Mouse (Mus musculus) thymus, postnatal 36 days (tissue): Measurements from ENCODE around the gene Pnkd.

Experiments used
- DNase-seq, 2 experiments: peaks; one replicate each; pipeline ENCODE4 v3.0.0; 2022; ENCODE audit warnings: mixed read lengths in 2 of 2

The Pnkd gene

DNA sequence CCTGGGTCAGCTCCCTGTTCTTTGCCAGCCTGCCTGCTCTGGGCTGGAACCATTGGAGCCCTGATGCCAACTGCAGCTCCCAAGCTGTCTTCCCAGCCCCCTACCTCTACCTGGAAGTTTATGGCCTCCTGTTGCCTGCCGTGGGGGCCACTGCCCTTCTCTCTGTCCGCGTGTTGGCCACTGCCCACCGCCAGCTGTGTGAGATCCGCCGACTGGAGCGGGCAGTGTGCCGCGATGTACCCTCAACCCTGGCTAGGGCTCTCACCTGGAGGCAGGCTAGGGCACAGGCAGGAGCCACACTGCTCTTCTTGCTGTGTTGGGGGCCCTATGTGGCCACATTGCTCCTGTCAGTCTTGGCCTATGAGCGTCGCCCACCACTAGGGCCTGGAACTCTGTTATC lies 5.7 kb upstream of the Pnkd start:
- no peak for DNase-seq

DNA sequence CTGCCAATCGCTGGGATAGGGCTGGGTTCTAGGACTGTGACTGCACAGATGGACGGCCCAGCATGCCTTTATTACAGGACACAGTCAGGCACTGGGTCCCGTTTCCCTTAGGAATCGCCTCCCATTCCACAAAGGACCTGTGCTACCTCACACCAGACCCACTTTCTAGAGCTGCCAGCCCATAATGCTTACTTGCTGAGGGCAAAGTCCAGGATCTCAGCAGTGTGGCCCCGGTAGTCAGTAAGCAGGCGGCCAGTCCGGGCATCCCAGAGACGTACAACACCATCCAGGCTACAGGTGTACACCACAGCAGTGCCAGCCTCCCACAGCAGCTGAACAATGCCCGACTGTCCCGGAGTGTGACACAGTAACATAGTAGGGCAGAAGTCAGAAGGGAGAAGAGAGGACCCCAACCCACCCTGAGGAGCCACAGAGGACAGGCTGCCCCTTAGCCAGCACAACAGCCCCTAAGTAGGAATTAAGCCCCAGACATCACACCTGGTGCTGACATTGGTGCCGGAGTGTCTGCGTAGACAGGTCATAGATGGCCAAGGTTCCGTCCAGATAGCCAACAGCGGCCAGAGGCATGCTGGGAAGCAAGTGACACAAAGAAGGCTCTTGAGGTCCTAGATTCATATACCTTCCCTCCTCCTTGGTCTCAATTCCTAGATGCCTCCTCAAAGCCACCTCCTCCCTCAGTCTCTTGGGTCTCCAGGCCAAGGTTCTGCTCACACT lies 4.0 kb upstream of the Pnkd start:
- no peak for DNase-seq

DNA sequence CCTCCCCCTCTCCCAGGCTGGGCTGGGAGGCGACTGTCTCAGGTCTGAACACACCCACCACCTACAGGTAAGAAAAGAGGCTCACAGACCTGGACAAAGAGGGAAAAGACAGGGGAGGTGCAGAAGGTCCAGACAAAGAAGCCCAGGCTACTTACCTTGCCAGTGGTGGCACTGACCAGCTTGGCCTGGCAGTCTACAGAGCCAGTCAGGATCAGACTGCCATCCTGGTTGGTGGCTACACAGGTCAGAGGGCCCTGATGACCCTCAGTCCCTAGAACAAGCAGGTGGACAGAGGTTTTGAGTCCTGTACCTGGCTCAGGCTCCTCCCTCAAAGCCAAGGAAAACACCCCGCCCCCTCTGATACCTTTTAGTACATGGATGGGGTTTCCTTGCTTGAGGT lies 3.4 kb upstream of the Pnkd start:
- DNase-seq = no peak

DNA sequence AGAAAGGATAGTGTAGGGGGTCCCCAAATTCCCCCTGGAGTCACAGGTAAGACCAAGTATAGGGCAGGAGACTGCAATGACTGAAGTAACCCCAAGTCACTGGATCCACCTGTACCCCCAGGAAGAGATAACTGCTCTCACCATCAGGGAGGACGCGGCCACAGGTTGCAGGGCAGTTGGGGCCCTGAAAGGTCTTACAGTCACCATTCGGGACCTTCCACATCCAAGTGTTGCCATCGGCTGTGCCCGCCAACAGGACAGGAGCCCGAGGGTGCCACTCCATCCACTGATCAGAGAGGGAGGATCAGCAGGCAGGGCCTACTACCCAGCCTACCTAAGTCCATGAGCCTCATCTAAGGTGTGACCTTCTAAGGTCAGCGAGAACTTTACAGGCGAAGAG lies 2.8 kb upstream of the Pnkd start:
- no peak for DNase-seq

DNA sequence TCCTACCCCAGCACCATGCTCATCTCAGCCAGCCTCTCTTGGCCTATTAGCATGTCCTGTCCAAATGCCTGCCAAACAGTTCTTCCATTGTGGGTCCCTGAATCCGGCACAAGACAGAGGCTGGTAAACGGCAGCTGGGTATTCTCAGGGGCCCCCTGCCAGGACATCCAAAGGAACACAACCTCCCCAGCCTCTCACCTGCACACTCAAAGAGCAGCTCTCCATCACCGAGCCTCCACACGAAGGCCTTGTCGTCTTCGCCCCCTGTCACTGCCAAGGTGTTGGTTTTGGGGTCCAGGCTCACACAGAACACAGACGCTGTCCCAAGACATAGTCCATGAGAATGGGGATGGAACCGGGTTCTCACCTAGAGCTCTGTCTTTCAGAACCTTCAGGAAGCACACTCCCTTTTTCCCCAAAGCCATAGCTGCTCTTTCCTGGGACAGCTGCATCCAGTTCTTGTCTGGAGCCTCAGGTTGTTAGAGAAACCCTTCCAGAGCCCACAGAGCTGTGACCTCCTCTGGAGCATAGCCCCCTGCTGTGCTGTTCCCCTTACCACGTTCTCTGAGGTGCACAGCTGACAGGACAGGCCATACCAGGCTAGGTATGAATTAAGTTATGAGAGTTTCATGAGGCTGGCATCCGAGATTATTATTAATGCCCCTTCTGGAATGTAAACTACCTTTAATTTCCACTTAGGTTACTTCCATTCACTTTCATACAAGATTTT lies 1.7 kb upstream of the Pnkd start:
- no peak for DNase-seq

DNA sequence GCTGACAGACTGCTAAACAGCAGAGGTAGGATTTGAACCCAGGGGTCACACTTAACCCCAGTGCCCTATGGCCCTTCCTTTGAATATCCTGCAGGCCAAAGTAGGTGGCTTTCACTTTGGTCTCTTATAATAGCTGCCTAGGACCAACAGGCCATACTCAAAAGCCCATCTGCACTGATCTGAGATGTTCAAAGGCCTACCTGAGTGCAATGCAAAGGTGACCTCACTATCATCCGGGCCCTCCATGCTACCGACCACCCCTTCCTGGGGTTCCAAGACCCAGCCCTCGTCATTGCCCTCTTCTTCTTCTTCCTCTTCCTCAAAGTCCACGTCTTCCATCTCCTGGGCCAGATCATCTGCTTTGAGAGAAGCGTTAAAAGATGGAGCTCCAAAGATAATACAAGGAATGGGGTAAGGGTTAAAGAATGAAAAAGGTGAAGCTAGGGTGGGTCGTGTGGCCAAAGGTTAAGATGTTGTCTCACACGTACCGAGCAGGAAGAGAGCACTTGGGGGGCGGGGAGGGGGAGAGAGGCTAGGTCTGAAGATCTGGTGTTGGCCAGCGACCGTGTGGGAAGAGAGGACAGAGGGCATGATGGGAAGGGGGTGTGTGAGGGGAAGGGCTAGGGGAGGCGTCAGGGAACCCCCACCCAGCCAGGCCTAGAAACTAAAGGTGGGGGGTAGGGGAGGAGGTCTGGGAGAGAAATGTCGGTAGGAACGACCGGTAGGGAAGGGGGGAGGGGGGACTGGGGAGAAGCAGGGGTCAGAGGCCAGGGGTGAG lies 855 bp upstream of the Pnkd start:
- DNase-seq = peak; percentile 40 to 70

DNA sequence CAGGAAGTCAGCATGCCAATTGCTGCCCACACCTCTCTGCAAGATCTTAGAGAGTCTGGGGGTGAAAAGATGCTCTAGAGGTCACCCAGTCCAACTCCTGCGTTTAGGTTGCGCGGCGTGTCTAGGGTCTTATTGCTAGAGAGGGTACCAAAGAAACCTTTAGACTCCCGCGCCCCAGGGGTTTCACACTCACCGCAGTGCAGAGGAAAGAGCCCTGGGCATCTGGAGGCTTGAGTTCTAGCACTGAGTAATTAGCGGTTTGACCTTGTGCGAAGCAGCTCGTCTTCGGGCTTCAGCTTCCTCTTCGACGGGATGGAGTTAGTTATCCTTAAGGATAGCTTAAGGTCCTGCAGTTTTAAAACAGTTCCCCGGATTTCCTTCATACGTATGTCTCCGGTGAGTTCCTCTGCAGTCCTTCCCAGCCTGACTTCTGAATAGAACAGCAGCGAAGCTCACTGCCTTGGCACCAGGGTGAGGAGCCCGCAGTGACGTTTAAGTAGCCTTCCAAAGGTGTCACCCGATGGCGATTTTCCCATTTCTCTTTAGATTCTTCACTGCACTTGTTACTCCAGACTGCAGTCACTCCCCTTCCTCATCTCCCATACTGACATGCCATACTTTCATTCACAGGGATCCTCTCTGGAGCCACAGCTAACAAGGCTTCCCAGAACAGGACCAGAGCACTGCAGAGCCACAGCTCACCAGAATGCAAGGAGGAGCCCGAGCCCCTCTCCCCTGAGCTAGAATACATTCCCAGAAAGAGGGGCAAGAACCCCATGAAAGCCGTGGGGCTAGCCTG lies 681 bp downstream of the Pnkd start:
- no peak for DNase-seq

DNA sequence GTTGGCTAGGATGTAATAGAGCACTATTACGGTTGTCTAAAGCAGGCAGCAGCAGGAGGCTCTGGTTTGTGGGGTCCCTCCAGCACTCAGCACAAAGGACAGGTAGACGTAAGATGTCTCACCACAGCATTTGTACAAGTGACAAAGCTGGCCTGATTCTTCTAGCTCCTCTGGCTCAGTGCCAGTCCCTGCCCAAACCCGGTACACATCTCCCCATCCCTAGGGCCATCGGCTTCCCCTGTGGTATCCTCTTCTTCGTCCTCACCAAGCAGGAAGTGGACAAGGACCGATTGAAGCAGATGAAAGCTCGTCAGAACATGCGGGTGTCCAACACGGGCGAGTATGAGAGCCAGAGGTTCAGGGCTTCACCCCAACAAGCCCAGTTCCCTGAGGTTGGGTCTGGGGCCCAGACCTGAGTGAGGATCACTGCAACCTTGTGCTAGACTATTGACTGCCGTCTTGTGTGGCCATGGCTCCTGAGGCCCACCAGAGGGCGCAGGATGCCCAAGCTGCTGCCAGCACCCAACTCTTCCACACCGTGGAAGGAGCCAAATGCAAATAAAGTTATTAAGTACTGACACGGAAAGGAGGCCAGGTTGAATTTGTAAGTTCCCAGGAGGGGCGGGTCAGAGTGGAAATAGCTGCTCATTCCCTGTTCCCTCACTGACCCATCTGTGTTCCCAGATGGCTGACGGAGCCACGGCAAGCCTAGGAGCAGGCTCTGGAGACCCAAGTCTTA lies 2.3 kb downstream of the Pnkd start:
- DNase-seq = peak in 1 of 2 experiments; percentile 26

DNA sequence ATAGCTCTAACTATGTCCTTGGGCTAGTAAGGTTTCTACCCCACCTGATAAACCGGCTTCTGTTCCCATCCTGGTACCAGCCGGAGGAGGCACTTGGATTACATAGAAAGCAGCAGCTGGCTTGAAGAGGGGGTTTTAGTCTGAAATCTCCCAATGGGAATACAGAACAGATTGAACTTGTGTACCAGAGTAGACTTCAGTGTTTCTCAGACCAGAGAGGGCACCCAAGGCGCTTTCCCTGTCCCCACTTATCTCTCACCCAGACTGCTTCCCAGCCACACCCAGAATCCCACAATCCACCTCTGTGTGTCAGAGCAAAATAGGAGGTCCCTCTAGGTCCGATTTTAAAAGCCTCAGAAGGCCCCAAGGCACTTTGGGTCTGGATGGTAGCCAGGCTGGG lies 3.6 kb downstream of the Pnkd start:
- no peak for DNase-seq

DNA sequence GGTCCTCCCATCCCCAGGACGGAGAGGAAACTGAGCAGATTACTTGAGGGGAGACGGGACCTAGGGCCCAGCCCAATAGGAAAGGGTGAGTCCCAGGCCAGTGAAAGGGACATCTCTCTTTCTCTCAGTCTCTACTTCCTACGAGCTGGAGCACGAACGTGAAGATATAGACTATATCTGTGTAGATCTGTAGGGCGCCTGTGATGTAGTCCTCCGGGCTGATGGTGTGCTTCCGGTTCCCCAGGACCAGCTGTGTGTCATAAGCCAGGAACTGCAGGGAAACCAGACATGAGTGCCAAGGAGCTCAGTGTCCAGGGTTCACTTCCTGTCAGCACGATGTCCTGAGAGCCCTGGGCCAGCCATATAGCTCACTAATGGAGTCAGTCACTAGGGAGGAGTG lies 4.5 kb downstream of the Pnkd start:
- DNase-seq = no peak

DNA sequence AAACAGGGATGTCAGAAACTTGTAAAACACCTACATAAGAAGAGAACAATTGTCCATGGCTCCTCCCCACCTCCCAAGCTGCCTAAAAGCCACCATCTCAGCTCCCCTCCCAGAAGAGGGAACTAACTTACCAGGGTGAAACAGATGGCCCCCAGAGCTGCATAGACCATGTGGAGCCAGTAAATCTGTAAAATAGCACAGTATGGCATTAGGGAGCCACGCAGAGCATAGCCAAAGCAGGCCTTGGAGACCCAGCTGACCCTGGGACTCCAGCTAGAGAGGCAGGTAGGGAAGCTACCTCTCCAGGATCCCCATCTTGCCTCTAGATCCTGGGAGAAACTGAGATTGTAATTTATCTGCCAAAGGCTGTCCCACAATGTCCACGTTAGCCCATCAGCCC lies 5.0 kb downstream of the Pnkd start:
- no peak for DNase-seq

DNA sequence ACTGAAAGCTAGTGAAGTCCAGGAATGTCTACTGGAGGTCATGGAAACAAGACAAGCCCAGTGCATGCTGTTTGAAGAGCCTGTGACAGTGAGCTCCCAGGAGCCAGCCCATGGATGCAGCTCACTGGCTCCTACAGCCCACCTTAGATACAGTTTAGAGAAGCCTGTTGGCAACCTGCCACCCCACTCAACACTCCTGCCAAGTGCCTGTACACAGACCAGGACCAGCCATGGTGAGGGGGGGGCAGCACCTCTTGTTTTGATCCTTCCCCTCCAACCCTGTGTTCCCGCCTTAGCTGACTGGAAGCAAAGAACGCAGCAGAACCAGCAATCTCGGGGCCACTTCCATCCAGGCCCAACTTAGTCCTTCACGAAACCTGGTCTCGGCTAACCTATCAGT lies 5.4 kb downstream of the Pnkd start:
- no peak for DNase-seq

DNA sequence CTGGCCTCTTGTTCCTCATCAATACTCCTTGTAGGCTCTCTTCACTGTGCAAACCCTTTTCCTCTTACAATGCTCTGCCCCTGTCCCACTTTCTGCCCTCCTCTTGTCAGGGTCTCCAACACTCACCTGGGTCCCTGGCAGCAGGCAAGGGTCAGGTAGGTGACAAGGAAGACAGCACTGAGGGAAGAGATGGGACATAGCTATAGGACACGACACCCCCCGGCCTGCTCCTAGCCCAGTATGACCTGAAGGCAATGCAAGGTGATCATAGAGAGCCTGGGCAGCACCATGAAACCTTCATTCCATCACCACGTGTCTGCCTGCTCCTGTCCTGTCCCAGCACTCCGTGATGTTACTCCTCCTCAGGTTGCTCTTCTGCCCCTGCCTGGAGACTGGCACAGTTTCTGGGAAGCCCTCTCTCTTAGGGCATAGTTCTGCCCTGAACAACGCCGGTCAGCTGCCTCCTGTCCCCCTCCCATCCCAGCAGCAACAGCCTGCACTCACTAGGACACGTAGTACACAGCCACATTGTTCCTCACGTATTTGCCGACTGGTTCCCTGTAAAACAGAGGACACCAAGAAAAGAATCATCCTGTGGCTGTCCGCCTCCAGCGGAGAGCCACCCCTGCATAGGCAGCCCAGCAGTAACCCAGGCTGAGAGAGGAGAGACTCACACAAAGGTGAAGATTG lies 7.7 kb downstream of the Pnkd start:
- no peak for DNase-seq

DNA sequence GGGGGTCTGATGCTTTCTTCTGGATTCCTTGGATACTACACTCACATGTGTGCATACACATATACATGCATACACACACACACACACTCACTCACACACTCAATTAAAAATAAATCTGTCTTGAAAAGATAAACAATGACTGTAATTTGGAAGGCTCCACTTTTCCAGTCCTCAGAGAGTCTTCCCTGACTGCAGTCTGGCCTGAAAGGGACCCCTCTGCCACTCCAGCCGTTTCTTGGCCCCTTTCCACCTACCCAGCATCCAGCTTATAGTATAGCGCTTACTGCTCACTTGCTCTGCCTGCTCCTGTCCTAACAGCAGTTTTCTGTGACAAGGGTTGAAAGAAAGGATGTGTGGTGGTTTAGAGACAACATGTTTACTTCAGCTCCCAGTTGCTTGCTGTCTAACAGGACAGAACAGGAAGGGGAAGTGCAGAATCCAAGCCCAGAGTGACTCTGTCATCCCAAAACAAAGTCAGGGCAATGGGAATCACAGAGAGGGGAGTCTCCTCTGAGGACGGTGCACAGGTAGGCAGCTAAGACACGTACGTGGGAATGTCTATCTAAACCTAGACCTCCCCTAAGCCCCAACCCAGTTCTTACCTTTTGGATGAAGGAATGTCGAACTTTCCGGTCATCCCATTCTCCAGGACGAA lies 8.7 kb downstream of the Pnkd start:
- no peak for DNase-seq

DNA sequence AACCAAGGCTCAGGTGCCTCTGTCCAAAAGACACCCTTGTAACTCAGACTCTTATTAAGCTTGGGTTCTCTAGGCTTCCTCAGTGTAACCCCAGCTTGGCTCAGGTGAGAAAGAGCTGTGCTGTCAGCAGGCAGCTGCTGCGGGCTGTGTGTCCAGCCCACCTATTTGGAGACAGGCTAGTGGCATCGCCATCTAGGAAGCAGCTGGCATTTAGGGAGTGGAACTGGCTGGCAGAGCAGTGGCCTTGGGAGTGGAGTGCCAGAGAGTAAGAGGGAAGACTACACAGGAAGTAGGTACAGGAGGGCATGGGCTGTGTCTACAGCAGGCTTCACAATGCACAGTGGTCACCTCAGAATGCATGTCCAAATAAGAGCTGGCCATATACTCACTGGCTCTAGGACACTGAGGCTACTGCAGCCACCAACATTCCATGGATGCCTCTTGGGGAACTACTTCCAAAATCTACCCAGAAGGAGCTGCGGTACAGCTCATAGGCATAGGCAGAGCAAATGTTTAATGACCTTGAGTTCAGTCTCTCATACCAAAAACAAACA lies 9.4 kb downstream of the Pnkd start:
- no peak for DNase-seq

DNA sequence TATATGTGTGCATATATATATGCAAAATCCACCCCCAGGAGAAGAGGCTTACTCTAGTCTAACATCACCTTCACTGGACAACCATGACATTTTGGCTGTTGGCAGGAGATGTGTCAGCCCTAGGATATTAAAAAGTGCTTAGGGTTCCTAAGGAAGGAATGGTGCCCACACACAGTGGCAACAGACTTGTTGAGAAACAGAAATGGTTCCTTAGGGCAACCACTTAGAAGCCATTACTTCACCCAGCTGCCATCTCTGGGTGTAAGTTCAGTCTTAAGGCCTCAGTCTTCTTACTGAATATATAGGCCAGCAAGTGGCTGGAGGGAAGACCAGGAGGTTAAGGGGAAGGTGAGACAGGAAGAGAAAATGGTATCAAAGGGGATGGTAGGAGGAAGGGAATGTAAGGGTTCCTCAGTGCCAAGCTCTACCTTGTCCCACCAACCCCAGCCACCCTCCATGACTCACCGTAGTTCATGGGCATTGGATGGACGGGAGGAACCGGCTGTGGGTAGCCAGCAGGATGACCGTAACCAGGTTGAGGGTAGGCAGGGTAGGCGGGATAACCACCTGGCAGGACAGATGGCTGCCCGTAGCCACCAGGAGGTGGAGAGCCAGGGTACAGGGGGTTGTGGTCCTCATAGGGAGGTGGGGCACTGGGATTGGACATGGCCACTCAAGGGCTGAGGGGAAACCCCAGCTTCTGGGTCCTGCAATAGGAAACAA lies 10.2 kb downstream of the Pnkd start:
- no peak for DNase-seq

DNA sequence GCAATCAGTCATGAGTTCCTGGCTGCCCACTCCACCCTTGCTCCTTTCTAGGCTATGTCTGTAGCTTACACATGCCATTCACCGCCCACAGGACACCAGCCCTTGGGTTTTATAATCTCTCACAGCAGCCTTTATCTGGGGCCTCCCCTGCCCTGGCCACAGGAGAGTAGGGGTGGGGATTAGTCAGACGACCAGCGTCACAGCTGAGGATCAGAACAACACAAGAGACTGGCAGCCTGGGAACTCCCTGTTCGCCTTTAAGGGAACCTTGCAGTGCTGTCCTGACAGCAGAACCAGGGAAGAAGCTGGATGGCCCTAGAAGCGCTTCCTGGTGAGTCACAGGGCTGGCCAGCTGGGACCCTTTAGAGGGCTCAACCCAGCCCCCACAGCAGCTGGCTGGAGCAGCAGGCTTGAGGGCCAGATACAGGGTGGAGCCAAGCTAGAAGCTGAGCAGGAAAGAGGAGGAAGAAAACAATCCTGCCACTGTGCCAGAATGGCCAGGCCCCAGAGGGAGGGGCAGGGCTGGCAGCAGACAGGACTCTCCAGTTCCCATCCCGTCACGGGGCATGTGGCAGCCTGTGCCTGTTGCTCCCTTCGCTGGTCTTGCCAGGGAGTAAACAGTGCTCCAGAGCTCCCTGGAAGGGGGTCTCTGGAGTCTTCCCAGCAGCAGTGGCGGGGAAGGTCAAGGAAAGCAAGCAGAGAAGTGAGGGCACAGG lies 10.9 kb downstream of the Pnkd start:
- DNase-seq = no peak

DNA sequence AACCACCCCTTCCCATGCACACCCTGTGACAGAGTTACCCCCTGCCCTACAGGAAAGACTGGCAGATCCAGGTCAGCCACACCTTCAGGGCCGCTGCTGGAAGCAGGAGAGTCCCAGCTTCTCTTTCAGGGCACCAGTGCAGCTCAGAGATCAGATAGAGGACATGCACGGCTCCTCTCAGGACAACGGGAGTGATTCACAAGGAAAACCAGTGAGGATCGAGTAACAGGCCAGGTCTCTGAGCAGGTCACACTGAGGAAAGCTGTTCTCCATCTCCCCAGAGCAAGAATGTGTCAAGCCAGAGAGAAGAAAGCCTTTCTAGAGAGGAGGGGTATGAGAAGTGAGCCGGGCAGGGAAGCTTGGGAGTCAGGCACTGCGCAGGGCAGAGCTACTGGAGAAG lies 11.7 kb downstream of the Pnkd start:
- DNase-seq = no peak

DNA sequence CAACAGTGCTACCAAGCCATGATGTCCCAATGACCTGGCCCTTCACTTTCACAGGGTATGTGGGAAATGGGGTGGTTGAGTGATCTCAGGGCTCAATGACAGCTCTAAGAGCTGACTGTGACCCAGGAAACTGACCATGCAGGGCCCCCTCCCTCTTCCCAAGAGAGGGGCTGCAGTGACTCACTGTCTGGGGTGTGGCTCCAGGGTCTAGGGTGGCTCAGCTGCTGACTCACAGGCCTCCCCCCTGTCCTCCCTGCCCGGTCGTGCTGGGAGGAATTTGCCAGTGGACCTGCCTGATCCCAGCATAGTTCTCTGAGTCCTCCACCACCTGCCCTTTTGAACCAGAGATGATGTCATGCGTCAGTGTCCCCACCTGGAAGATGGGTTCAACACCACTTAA lies 12.5 kb downstream of the Pnkd start:
- no peak for DNase-seq
